Mouse (Mus musculus) MEL (cell line): ENCODE results near the gene Ergic2. TPM values are rescaled to one million over a fixed set of nuclear protein-coding genes. Genes with fewer than 3 reads are reported as not detected.

Source experiments
- DNase-seq: peaks from one replicate; pipeline ENCODE4 v3.0.0; 2011; ENCODE audit warnings: low read depth, low spot score
- H3K27ac ChIP-seq: 2 replicates; pipeline ENCODE4 v1.5.1; 2012; ENCODE audit warnings: low read depth, mild to moderate bottlenecking, control low read depth, low read length, moderate library complexity; ENCODE audit not compliant: control insufficient read depth
- H3K27me3 ChIP-seq, 2 experiments: fragments of 150-350 bp in 1 of 2; sonication (generic) in 1 of 2; 2 replicates each; pipeline ENCODE4 v1.6.1; 2012; ENCODE audit warnings: low read length in 2 of 2, mild to moderate bottlenecking in 2 of 2, improper control_type of control experiment in 1 of 2, moderate library complexity in 1 of 2; ENCODE audit not compliant: insufficient read depth in 2 of 2, control insufficient read depth in 1 of 2
- H3K36me3 ChIP-seq, 2 experiments: 2 replicates each; pipeline ENCODE4 v1.6.1; 2012 to 2014; ENCODE audit warnings: low read length in 2 of 2, improper control_type of control experiment in 1 of 2, inconsistent platforms in 1 of 2, mild to moderate bottlenecking in 1 of 2; ENCODE audit not compliant: insufficient read depth in 2 of 2, control insufficient read depth in 1 of 2
- H3K4me1 ChIP-seq, 2 experiments: fragments of 150-350 bp in 1 of 2; sonication (generic) in 1 of 2; 2 replicates each; pipeline ENCODE4 v1.6.1; 2012; ENCODE audit warnings: low read length in 2 of 2, improper control_type of control experiment in 1 of 2, mild to moderate bottlenecking in 1 of 2; ENCODE audit not compliant: insufficient read depth in 2 of 2, control insufficient read depth in 1 of 2
- H3K4me3 ChIP-seq, 2 experiments: fragments of 150-350 bp in 1 of 2; sonication (generic) in 1 of 2; 2 replicates each; pipeline ENCODE4 v1.5.1; 2012; ENCODE audit warnings: low read depth in 2 of 2, low read length in 2 of 2, mild to moderate bottlenecking in 2 of 2, moderate library complexity in 2 of 2, control low read depth in 1 of 2, improper control_type of control experiment in 1 of 2; ENCODE audit not compliant: control insufficient read depth in 1 of 2, insufficient read depth in 1 of 2
- H3K79me2 ChIP-seq: 2 replicates; pipeline ENCODE4 v1.6.1; 2012; ENCODE audit warnings: mild to moderate bottlenecking, low read length, moderate library complexity; ENCODE audit not compliant: control insufficient read depth, poor library complexity, insufficient read depth
- H3K9ac ChIP-seq: 2 replicates; pipeline ENCODE4 v1.6.1; 2012; ENCODE audit warnings: low read depth, mild to moderate bottlenecking, control low read depth, low read length, moderate library complexity; ENCODE audit not compliant: control insufficient read depth, poor library complexity, severe bottlenecking
- H3K9me3 ChIP-seq: fragments of 150-350 bp; sonication (generic); replicated peaks from 2 replicates; pipeline ENCODE4 v1.6.1; 2012; ENCODE audit warnings: mild to moderate bottlenecking, low read length, improper control_type of control experiment, moderate library complexity; ENCODE audit not compliant: insufficient read depth
- CHD1 ChIP-seq: IDR thresholded peaks from 2 replicates; pipeline ENCODE4 v1.6.1; 2012; ENCODE audit warnings: low read depth, mild to moderate bottlenecking, inconsistent platforms, low read length, improper control_type of control experiment
- CHD2 ChIP-seq: IDR thresholded peaks from 2 replicates; pipeline ENCODE4 v1.6.1; 2011; ENCODE audit warnings: low read length, improper control_type of control experiment
- CTCF ChIP-seq, 3 experiments: IDR thresholded peaks in 2 of 3; conservative IDR thresholded peaks in 1 of 3; 2 replicates each; pipeline ENCODE4 v1.5.1; 2011 to 2012; ENCODE audit warnings: low read length in 3 of 3, low read depth in 2 of 3, mild to moderate bottlenecking in 2 of 3, improper control_type of control experiment in 1 of 3, inconsistent platforms in 1 of 3, mixed read lengths in 1 of 3, moderate library complexity in 1 of 3; ENCODE audit not compliant: control insufficient read depth in 1 of 3, insufficient read depth in 1 of 3, poor library complexity in 1 of 3, severe bottlenecking in 1 of 3
- E2F4 ChIP-seq: IDR thresholded peaks from 2 replicates; pipeline ENCODE4 v1.6.1; 2011; ENCODE audit warnings: low read depth, low read length, improper control_type of control experiment, borderline replicate concordance
- EP300 ChIP-seq, 2 experiments: IDR thresholded peaks; 2 replicates each; pipeline ENCODE4 v1.6.1; 2011; ENCODE audit warnings: improper control_type of control experiment in 2 of 2, low read length in 2 of 2, low read depth in 1 of 2, mild to moderate bottlenecking in 1 of 2
- GABPA ChIP-seq: IDR thresholded peaks from 2 replicates; pipeline ENCODE4 v1.6.1; 2012; ENCODE audit warnings: low read depth, mild to moderate bottlenecking, inconsistent platforms, low read length, improper control_type of control experiment, moderate library complexity
- GATA1 ChIP-seq: IDR thresholded peaks from 2 replicates; pipeline ENCODE4 v1.6.1; 2011; ENCODE audit warnings: low read depth, low read length, improper control_type of control experiment
- JUND ChIP-seq: IDR thresholded peaks from 2 replicates; pipeline ENCODE4 v1.6.1; 2011; ENCODE audit warnings: low read depth, mild to moderate bottlenecking, improper control_type of control experiment, low read length
- KAT2A ChIP-seq: conservative IDR thresholded peaks from 2 replicates; pipeline ENCODE4 v1.6.1; 2012; ENCODE audit warnings: low read depth, low read length, improper control_type of control experiment, inconsistent platforms
- MAFK ChIP-seq: IDR thresholded peaks from 2 replicates; pipeline ENCODE4 v1.6.1; 2011; ENCODE audit warnings: low read depth, mild to moderate bottlenecking, low read length, improper control_type of control experiment, borderline replicate concordance
- MAX ChIP-seq: IDR thresholded peaks from 2 replicates; pipeline ENCODE4 v1.6.1; 2011; ENCODE audit warnings: low read length, improper control_type of control experiment
- MXI1 ChIP-seq: IDR thresholded peaks from 2 replicates; pipeline ENCODE4 v1.6.1; 2011; ENCODE audit warnings: mild to moderate bottlenecking, low read depth, low read length, improper control_type of control experiment
- MYB ChIP-seq: IDR thresholded peaks from 2 replicates; pipeline ENCODE4 v1.6.1; 2011; ENCODE audit warnings: mild to moderate bottlenecking, low read depth, low read length, improper control_type of control experiment
- MYC ChIP-seq: IDR thresholded peaks from 2 replicates; pipeline ENCODE4 v1.6.1; 2011; ENCODE audit warnings: low read depth, mild to moderate bottlenecking, low read length, improper control_type of control experiment, moderate library complexity
- NELFE ChIP-seq: IDR thresholded peaks from 2 replicates; pipeline ENCODE4 v1.6.1; 2011; ENCODE audit warnings: low read depth, low read length, improper control_type of control experiment
- NRF1 ChIP-seq: IDR thresholded peaks from 2 replicates; pipeline ENCODE4 v1.6.1; 2014; ENCODE audit warnings: low read depth, mild to moderate bottlenecking, inconsistent platforms, low read length, improper control_type of control experiment, moderate library complexity; ENCODE audit not compliant: poor library complexity, insufficient read depth, severe bottlenecking
- POLR2A ChIP-seq, 2 experiments: IDR thresholded peaks; 2 replicates each; pipeline ENCODE4 v1.6.1; 2011 to 2012; ENCODE audit warnings: low read length in 2 of 2, mild to moderate bottlenecking in 2 of 2, control low read depth in 1 of 2, improper control_type of control experiment in 1 of 2, low read depth in 1 of 2, moderate library complexity in 1 of 2; ENCODE audit not compliant: control insufficient read depth in 1 of 2, insufficient read depth in 1 of 2, poor library complexity in 1 of 2
- POLR2AphosphoS2 ChIP-seq: IDR thresholded peaks from 2 replicates; pipeline ENCODE4 v1.6.1; 2011; ENCODE audit warnings: low read length, improper control_type of control experiment
- POLR2AphosphoS5 ChIP-seq: IDR thresholded peaks from 2 replicates; pipeline ENCODE4 v1.6.1; 2012; ENCODE audit warnings: low read depth, borderline replicate concordance, mild to moderate bottlenecking, inconsistent platforms, low read length, moderate library complexity, mixed read lengths
- SIN3A ChIP-seq: IDR thresholded peaks from 2 replicates; pipeline ENCODE4 v1.6.1; 2012; ENCODE audit warnings: low read length, improper control_type of control experiment, inconsistent platforms
- TAL1 ChIP-seq: IDR thresholded peaks from 2 replicates; pipeline ENCODE4 v1.6.1; 2012; ENCODE audit warnings: mild to moderate bottlenecking, inconsistent platforms, low read length, moderate library complexity, mixed read lengths
- TBP ChIP-seq: IDR thresholded peaks from 2 replicates; pipeline ENCODE4 v1.8.0; 2011; ENCODE audit warnings: low read depth, low read length, improper control_type of control experiment
- TCF12 ChIP-seq: IDR thresholded peaks from 2 replicates; pipeline ENCODE4 v1.6.1; 2014; ENCODE audit warnings: low read depth, mild to moderate bottlenecking, inconsistent platforms, low read length, improper control_type of control experiment, moderate library complexity
- UBTF ChIP-seq: IDR thresholded peaks from 2 replicates; pipeline ENCODE4 v1.6.1; 2012; ENCODE audit warnings: low read depth, mild to moderate bottlenecking, inconsistent platforms, low read length, improper control_type of control experiment, moderate library complexity, borderline replicate concordance; ENCODE audit not compliant: insufficient read depth
- USF1 ChIP-seq: IDR thresholded peaks from 2 replicates; pipeline ENCODE4 v1.6.1; 2014; ENCODE audit warnings: low read depth, mild to moderate bottlenecking, inconsistent platforms, low read length, improper control_type of control experiment, moderate library complexity
- USF2 ChIP-seq, 2 experiments: IDR thresholded peaks; 2 replicates each; pipeline ENCODE4 v1.6.1; 2011 to 2012; ENCODE audit warnings: improper control_type of control experiment in 2 of 2, low read length in 2 of 2, borderline replicate concordance in 1 of 2, inconsistent platforms in 1 of 2, low read depth in 1 of 2, mild to moderate bottlenecking in 1 of 2; ENCODE audit not compliant: insufficient read depth in 1 of 2
- ZC3H11A ChIP-seq: IDR thresholded peaks from 2 replicates; pipeline ENCODE4 v1.6.1; 2012; ENCODE audit warnings: low read depth, mild to moderate bottlenecking, inconsistent platforms, low read length, improper control_type of control experiment
- ZKSCAN1 ChIP-seq: IDR thresholded peaks from 2 replicates; pipeline ENCODE4 v1.6.1; 2012; ENCODE audit warnings: low read depth, mild to moderate bottlenecking, inconsistent platforms, low read length, improper control_type of control experiment, moderate library complexity
- ZMIZ1 ChIP-seq: IDR thresholded peaks from 2 replicates; pipeline ENCODE4 v1.6.1; 2012; ENCODE audit warnings: low read depth, mild to moderate bottlenecking, inconsistent platforms, low read length, improper control_type of control experiment, moderate library complexity
- polyA plus RNA-seq, 2 experiments: library from polyadenylated mRNA; stranded (reverse) in 1 of 2; unstranded in 1 of 2; fragments of >175 nt in 1 of 2; fragments of >200 nt in 1 of 2; gene quantifications; 2 replicates each; pipeline versions ENCODE4 v1.2.1 to v1.2.4; 2012; ENCODE audit warnings: low replicate concordance in 2 of 2, low read depth in 1 of 2; ENCODE audit not compliant: insufficient read length in 2 of 2, insufficient read depth in 1 of 2, missing spikeins in 1 of 2
- total RNA-seq: library from RNA; depleted of rRNA; stranded (reverse); fragments of 300-350 nt; gene quantifications from 2 replicates; pipeline ENCODE4 v1.2.3, GENCODE M21; 2012

Gene Ergic2
- total and polyA plus RNA-seq, 3 experiments = 41.8 to 84.9 TPM; not detected in 1

GRCm38 (mm10) chr6:148222686-148223085 lies 10.5 kb upstream of the Ergic2 start:
- no peak for DNase-seq
- TF ChIP-seq E2F4 (no peak), TBP (no peak)
- TF ChIP-seq, all 39 proteins: peak for 0
- no peaks in the 10 kb centered on the region for H3K79me2 ChIP-seq
- H3K27ac ChIP-seq = no peak overlapping the region
- no peaks in the 10 kb centered on the region for H3K27me3 ChIP-seq
- H3K9me3 ChIP-seq = no peaks in the 10 kb centered on the region
- no peak overlapping the region for H3K9ac ChIP-seq
- peaks cover 9 to 13% of the 10 kb centered on the region in 2 experiments for H3K4me1 ChIP-seq
- peaks cover 0 to 25% of the 10 kb centered on the region in 2 experiments; a peak in 2 of 4 replicates for H3K36me3 ChIP-seq
- no peak overlapping the region for H3K4me3 ChIP-seq

- Histone ChIP-seq H3K9me3 (no peaks in the 10 kb centered on the region), H3K9ac (no peak overlapping the region), H3K4me1 (peaks cover 11 to 20% of the 10 kb centered on the region in 2 experiments), H3K79me2 (no peaks in the 10 kb centered on the region), H3K4me3 (no peak overlapping the region), H3K36me3 (peaks cover 0 to 40% of the 10 kb centered on the region in 2 experiments; a peak in 2 of 4 replicates), H3K27ac (peak overlapping the region; percentile 67), H3K27me3 (no peaks in the 10 kb centered on the region)
- peak; percentile 85 for DNase-seq
- TF ChIP-seq GABPA (no peak), TBP (peak; percentile 56; the same call in 1 of the 2 replicates), NRF1 (peak; percentile 58; the same call in 1 of the 2 replicates), MYB (no peak), POLR2A (IDR thresholded peaks at IDR 0.05; ENCODE audit: control insufficient read depth in 1 of 2, insufficient read depth in 1 of 2, low read depth in 1 of 2, low read length in 2 of 2, poor library complexity in 1 of 2) (no peak), CTCF (IDR thresholded peaks at IDR 0.05 in 2 of 3, conservative IDR thresholded peaks at IDR 0.05 in 1 of 3; ENCODE audit: control insufficient read depth in 1 of 3, insufficient read depth in 1 of 3, low read depth in 2 of 3, low read length in 3 of 3, poor library complexity in 1 of 3, severe bottlenecking in 1 of 3) (no peak), USF1 (no peak), TCF12 (peak; percentile 90), ZC3H11A (no peak), TAL1 (peak; percentile 83), MAFK (no peak), EP300 (IDR thresholded peaks at IDR 0.05; ENCODE audit: low read depth in 1 of 2, low read length in 2 of 2) (peak; percentile 92 to 97), MAX (no peak), POLR2AphosphoS5 (no peak), CHD1 (no peak), KAT2A (no peak), USF2 (IDR thresholded peaks at IDR 0.05; ENCODE audit: borderline replicate concordance in 1 of 2, insufficient read depth in 1 of 2, low read depth in 1 of 2, low read length in 2 of 2) (no peak), ZMIZ1 (no peak), JUND (no peak), MYC (peak; percentile 44; the same call in 1 of the 2 replicates), E2F4 (no peak), ZKSCAN1 (no peak), POLR2AphosphoS2 (no peak), MXI1 (no peak; the same call in 1 of the 2 replicates), SIN3A (peak; percentile 71; the same call in 1 of the 2 replicates), UBTF (no peak), NELFE (no peak), CHD2 (no peak), GATA1 (peak; percentile 94)
These were observed 6.3 kb upstream of the Ergic2 start for GRCm38 (mm10) chr6:148218235-148219076.
